ENCODE assay signal across 24 mouse cellular contexts in the genomic region with DNA sequence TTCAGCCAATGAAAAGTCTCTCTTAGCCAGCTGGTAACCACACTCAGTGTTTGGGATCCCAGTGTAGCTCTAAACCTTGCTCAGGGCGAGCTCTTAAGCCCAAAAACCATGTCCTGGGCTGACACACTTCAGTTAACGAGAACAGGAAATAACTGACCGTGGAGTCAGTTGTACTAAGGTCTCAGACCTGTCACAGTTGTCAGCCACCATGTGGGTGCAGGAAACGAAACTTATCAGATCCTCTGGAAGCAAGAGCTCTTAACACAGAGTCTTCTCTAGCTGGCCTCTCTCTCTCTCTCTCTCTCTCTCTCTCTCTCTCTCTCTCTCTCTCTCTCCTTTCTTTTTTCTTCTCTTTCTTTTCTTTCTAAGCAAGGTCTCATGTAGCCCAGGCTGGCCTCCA. TPM values are rescaled to one million over a fixed set of nuclear protein-coding genes. Genes with fewer than 3 reads are reported as not detected.
DNase-seq lines count a peak whose midpoint lies in the region; ATAC-seq and TF ChIP-seq lines count a peak whose summit lies in the region.
"Had no signal": no experiment of that assay in that cellular context is flagged by ENCODE, and none has a peak within 500 bp of the region (broad histone marks: within the 10 kb centered on the region; RNA-seq: fewer than 3 reads in every experiment).

No protein-coding gene starts in this region.

- no peak overlapping the region for H3K9ac ChIP-seq in CH12.LX (ENCODE audit: insufficient read depth, low read depth)
- H3K9ac ChIP-seq in liver, embryonic 13.5 days: no peak overlapping the region
- no peak overlapping the region for H3K9ac ChIP-seq in neural tube, embryonic 15.5 days (replicated peaks)
- H3K9ac ChIP-seq: forebrain, embryonic 15.5 days; heart, embryonic 15.5 days; hindbrain, embryonic 13.5 days had no signal

- dilution Hi-C loops in CH12.LX (cut with MboI; ENCODE audit: extremely low pct_ligation_motif_present, extremely low pct_unique_long_range_greater_than_20kb, low sequenced_read_pairs): no loop called here

- no peak overlapping the region; the same call in 1 of the 2 replicates for H3K4me2 ChIP-seq in CH12.LX (ENCODE audit: insufficient read depth, low read depth, poor library complexity, severe bottlenecking)
- H3K4me2 ChIP-seq in liver, embryonic 13.5 days: no peak overlapping the region
- no peak overlapping the region for H3K4me2 ChIP-seq in neural tube, embryonic 15.5 days
- H3K4me2 ChIP-seq: forebrain, embryonic 15.5 days; heart, embryonic 11.5 days; heart, embryonic 15.5 days; hindbrain, embryonic 13.5 days had no signal

- no peak for TF ChIP-seq POLR2A in CH12.LX (IDR thresholded peaks at IDR 0.05; ENCODE audit: low read depth, low read length)

- TF ChIP-seq CTCF in CH12.LX (conservative IDR thresholded peaks at IDR 0.05 in 1 of 2, IDR thresholded peaks at IDR 0.05 in 1 of 2; ENCODE audit: low read depth in 2 of 2, low read length in 2 of 2): no peak

- H3K27me3 ChIP-seq in CH12.LX (replicated peaks): no peaks in the 10 kb centered on the region
- no peaks in the 10 kb centered on the region for H3K27me3 ChIP-seq in liver, embryonic 13.5 days
- H3K27me3 ChIP-seq in neural tube, embryonic 15.5 days (replicated peaks): no peaks in the 10 kb centered on the region
- H3K27me3 ChIP-seq: forebrain, embryonic 15.5 days; heart, embryonic 15.5 days; hindbrain, embryonic 13.5 days; Patski had no signal

- H3K4me1 ChIP-seq in CH12.LX (ENCODE audit: control insufficient read depth in 1 of 2, insufficient read depth in 2 of 2): peaks cover 0 to 9% of the 10 kb centered on the region in 2 experiments; a peak in 2 of 4 replicates
- H3K4me1 ChIP-seq in liver, embryonic 13.5 days (replicated peaks): peaks cover 49% of the 10 kb centered on the region
- 0 out of 2 replicates have a peak, but pooled peaks cover 2% of the 10 kb centered on the region for H3K4me1 ChIP-seq in neural tube, embryonic 15.5 days
- H3K4me1 ChIP-seq: forebrain, embryonic 15.5 days had no signal

- TF ChIP-seq RAD21 in CH12.LX (IDR thresholded peaks at IDR 0.05; ENCODE audit: low read depth, low read length): no peak

- ATAC-seq in liver, embryonic 13.5 days (ENCODE audit: low read depth): no peak
- ATAC-seq in megakaryocyte, adult 5-6 weeks (ENCODE audit: poor library complexity, severe bottlenecking): peak; percentile 70
- ATAC-seq in neural tube, embryonic 15.5 days (ENCODE audit: low FRiP score): no peak
- ATAC-seq: activated CD4-positive, CD25-positive, alpha-beta regulatory T cell, adult 4 months; CD4-positive, CD25-positive, alpha-beta regulatory T cell, adult 4 months; forebrain, embryonic 15.5 days; hindbrain, postnatal 0 days; Patski had no signal

- H3K9me3 ChIP-seq in CH12.LX (replicated peaks; ENCODE audit: low read length): no peaks in the 10 kb centered on the region
- H3K9me3 ChIP-seq in liver, embryonic 13.5 days (replicated peaks): no peaks in the 10 kb centered on the region
- no peaks in the 10 kb centered on the region for H3K9me3 ChIP-seq in neural tube, embryonic 15.5 days (replicated peaks)
- H3K9me3 ChIP-seq: embryonic facial prominence, embryonic 10.5 days; forebrain, embryonic 15.5 days; heart, embryonic 15.5 days; hindbrain, embryonic 13.5 days had no signal

- DNase-seq in 416B (ENCODE audit: low read depth) (peak; percentile 77), CH12.LX (ENCODE audit: extremely low read depth) (no peak)
- DNase-seq in liver, embryonic 13.5 days: no peak
- DNase-seq in testis, postnatal 10 days (ENCODE audit: low spot score): no peak
- no peak for DNase-seq in right cerebral cortex, postnatal 36 days (ENCODE audit: low spot score in 2 of 2)
- DNase-seq in right cerebral cortex, postnatal 10 days (ENCODE audit: low spot score in 2 of 2): no peak
- DNase-seq: adrenal gland, postnatal 14 days; cerebellum, adult 11-12 months; cerebellum, adult 9-10 months; cerebellum, postnatal 25 days; gastrocnemius, postnatal 10 days; heart, adult 2 months; heart, postnatal 14 days had no signal

- H3K4me3 ChIP-seq in CH12.LX (replicated peaks in 1 of 3; ENCODE audit: low read depth in 2 of 3, low read length in 2 of 3, poor library complexity in 1 of 3): no peak overlapping the region
- H3K4me3 ChIP-seq in liver, embryonic 13.5 days (replicated peaks): no peak overlapping the region
- no peak overlapping the region for H3K4me3 ChIP-seq in neural tube, embryonic 15.5 days (replicated peaks)
- H3K4me3 ChIP-seq: embryonic facial prominence, embryonic 10.5 days; forebrain, embryonic 15.5 days; heart, adult 2 months; heart, embryonic 15.5 days; hindbrain, embryonic 13.5 days had no signal

- in situ Hi-C loops in CH12.LX (cut with MboI; ENCODE audit: low pct_ligation_motif_present, low pct_unique_long_range_greater_than_20kb, low sequenced_read_pairs): loop anchor here (10.0 to 25.0 kb wide), 2 partner anchors 71 to 294 kb away; a partner anchor contains a TSS

- no peaks in the 10 kb centered on the region for H3K36me3 ChIP-seq in CH12.LX (replicated peaks in 1 of 2; ENCODE audit: control insufficient read depth in 1 of 2, insufficient read depth in 1 of 2, low read length in 1 of 2)
- H3K36me3 ChIP-seq in liver, embryonic 13.5 days: no peaks in the 10 kb centered on the region
- H3K36me3 ChIP-seq in neural tube, embryonic 15.5 days: no peaks in the 10 kb centered on the region
- H3K36me3 ChIP-seq: embryonic facial prominence, embryonic 10.5 days; forebrain, embryonic 15.5 days; heart, embryonic 15.5 days; hindbrain, embryonic 13.5 days had no signal

- no peak for TF ChIP-seq EP300 in CH12.LX (IDR thresholded peaks at IDR 0.05; ENCODE audit: low read length)

- H3K79me2 ChIP-seq in CH12.LX (replicated peaks; ENCODE audit: control insufficient read depth, extremely low read depth, insufficient read depth, poor library complexity, severe bottlenecking): no peaks in the 10 kb centered on the region

- H3K27ac ChIP-seq in CH12.LX (ENCODE audit: insufficient read depth, low read depth): no peak overlapping the region
- H3K27ac ChIP-seq in liver, embryonic 13.5 days: peak overlapping the region; percentile 65
- H3K27ac ChIP-seq in neural tube, embryonic 15.5 days (replicated peaks): no peak overlapping the region
- H3K27ac ChIP-seq: embryonic facial prominence, embryonic 10.5 days; forebrain, embryonic 15.5 days; heart, adult 2 months; heart, embryonic 15.5 days; hindbrain, embryonic 13.5 days; hindbrain, postnatal 0 days had no signal

- WGBS in liver, embryonic 13.5 days (ENCODE audit: insufficient replicate concordance): 11% methylated on average over 4 of the region's 4 CpGs
- WGBS in neural tube, embryonic 15.5 days: 70% methylated on average over 4 of the region's 4 CpGs

TF ChIP-seq in CH12.LX, 34 proteins besides CTCF, POLR2A, EP300 and RAD21:
- no peak; the same call in 1 of the 2 replicates for TF ChIP-seq MXI1 (IDR thresholded peaks at IDR 0.05; ENCODE audit: low read depth, low read length)
- no peak for TF ChIP-seq POLR2AphosphoS2 (IDR thresholded peaks at IDR 0.05; ENCODE audit: low read depth, low read length)
- TF ChIP-seq ZC3H11A (IDR thresholded peaks at IDR 0.05; ENCODE audit: low read depth, low read length): no peak
- peak; percentile 62; the same call in 1 of the 2 replicates for TF ChIP-seq MYC (IDR thresholded peaks at IDR 0.05; ENCODE audit: low read depth, low read length)
- TF ChIP-seq BHLHE40 (IDR thresholded peaks at IDR 0.05; ENCODE audit: low read depth, low read length): no peak
- no peak for TF ChIP-seq TBP (conservative IDR thresholded peaks at IDR 0.05; ENCODE audit: low read depth, low read length)
- no peak for TF ChIP-seq E2F4 (IDR thresholded peaks at IDR 0.05; ENCODE audit: insufficient replicate concordance, low read depth, low read length)
- peak; percentile 51; the same call in 1 of the 2 replicates for TF ChIP-seq IRF4 (IDR thresholded peaks at IDR 0.05; ENCODE audit: low read depth, low read length)
- TF ChIP-seq SIN3A (IDR thresholded peaks at IDR 0.05; ENCODE audit: low read length): no peak
TF ChIP-seq in CH12.LX: peak in this region for 2.

RNA-seq across cellular contexts. Expression of a gene that starts 19.1 kb away (rescaled TPM):
- total RNA-seq in CH12.LX (2012; rRNA removed) (514 and 556 TPM in 2 replicates), CH12.LX (2014; rRNA removed) (529 and 543 TPM in 2 replicates)
- polyA plus RNA-seq in CH12.LX (2012; ENCODE audit: insufficient read length, low read depth): 364 and 444 TPM in 2 replicates
- polyA plus RNA-seq in liver, embryonic 13.5 days (2015; fragmentation: Nextera tagmentation; extraction: Ambion mirVana): 63.1 and 65.3 TPM in 2 replicates
- total RNA-seq in megakaryocyte, adult 5-6 weeks (2015): 59.7 and 65.7 TPM in 2 replicates
- 35.9 and 37.7 TPM in 2 replicates for total RNA-seq in megakaryocyte, adult 5-6 weeks (2017)
- 30.9 and 44.6 TPM in 2 replicates for polyA plus RNA-seq in neural tube, embryonic 15.5 days (2015; fragmentation: Nextera tagmentation; extraction: Ambion mirVana)

RNA-seq across cellular contexts. Expression of a gene that starts 39.9 kb away (rescaled TPM):
- total RNA-seq in CH12.LX (2012; rRNA removed) (28.5 and 31.1 TPM in 2 replicates), CH12.LX (2014; rRNA removed) (46.6 and 51.4 TPM in 2 replicates)
- 23.0 and 25.3 TPM in 2 replicates for polyA plus RNA-seq in CH12.LX (2012; ENCODE audit: insufficient read length, low read depth)
- polyA plus RNA-seq in liver, embryonic 13.5 days (2015; fragmentation: Nextera tagmentation; extraction: Ambion mirVana): 14.6 and 18.9 TPM in 2 replicates
- 74.4 and 87.7 TPM in 2 replicates for total RNA-seq in megakaryocyte, adult 5-6 weeks (2015)
- total RNA-seq in megakaryocyte, adult 5-6 weeks (2017): 97.9 and 102 TPM in 2 replicates
- 41.2 and 44.4 TPM in 2 replicates for polyA plus RNA-seq in neural tube, embryonic 15.5 days (2015; fragmentation: Nextera tagmentation; extraction: Ambion mirVana)
